Mouse (Mus musculus) telencephalon, adult 2 months (tissue): ENCODE measurements around the gene Slc35b4.

Experiments used
- DNase-seq: peaks from one replicate; pipeline ENCODE4 v3.0.0-alpha.2; 2011; ENCODE audit warnings: low read depth, low spot score

Gene Slc35b4

DNA sequence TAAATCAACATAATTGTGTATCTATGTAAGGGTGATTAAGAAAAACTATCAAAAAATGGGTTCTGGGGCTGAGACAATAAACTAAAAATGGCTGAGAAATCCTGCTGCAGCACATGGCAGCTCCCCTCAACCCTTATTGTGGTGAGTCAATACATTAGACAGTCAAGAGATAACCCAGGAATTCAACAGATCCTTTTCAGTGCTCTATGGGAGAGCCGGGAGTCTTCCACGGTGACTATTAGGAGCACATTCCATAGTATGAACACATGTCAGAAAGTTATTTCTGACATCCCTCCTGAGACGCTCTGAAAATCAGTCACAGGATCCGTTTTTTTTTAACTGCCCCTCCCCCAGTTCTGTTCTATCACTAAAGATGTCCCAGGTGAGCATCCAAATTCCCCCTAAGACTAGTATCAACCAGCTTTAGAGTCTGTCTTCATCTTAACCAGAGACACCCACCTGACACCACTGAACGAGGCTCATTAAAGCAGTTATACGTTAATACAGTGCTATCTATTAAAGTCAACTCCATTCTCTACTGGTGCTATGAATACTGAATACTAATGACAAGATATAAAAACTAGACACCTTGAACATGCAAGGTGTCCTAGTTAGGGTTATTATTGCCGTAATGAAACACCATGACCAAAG is 5.9 kb downstream of the Slc35b4 start:
- DNase-seq = no peak

DNA sequence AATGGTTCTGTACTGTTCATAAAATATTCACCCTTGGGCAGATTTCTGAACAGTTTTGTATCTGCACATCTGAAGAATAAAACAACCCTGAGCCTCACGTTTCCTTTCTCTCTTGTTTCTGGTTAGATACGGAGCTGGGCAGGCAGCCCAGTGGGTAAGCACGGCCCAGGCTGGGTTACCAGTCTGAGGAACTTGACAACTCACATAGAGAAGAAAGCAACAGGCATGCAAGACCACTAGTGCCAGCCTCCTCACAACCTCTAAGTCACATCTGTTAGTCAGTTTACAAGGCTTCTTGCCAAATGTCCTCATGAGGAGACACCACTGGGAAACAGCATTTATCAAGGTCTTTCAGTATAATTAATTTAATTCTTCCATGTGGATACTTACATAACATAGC is 8.1 kb downstream of the Slc35b4 start:
- no peak for DNase-seq

DNA sequence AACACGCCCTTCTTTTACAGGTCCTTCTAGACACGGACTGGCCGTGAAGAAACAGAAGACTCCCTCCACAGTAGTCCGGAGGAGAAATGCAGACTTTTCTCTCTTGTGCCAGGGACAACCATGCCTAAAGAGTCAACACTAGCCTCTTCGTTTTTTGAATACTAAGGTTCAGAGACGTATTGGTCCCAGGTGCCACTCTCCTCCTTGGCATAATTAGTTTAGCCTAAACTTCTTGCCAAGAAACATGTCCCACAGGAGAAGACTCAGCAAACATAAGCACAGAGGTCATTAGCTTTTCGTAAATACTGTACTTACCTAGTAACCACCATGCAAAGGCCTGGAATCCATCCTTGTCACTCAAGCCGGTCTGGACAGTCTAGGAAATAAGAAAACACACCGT is 13.9 kb downstream of the Slc35b4 start:
- no peak for DNase-seq

DNA sequence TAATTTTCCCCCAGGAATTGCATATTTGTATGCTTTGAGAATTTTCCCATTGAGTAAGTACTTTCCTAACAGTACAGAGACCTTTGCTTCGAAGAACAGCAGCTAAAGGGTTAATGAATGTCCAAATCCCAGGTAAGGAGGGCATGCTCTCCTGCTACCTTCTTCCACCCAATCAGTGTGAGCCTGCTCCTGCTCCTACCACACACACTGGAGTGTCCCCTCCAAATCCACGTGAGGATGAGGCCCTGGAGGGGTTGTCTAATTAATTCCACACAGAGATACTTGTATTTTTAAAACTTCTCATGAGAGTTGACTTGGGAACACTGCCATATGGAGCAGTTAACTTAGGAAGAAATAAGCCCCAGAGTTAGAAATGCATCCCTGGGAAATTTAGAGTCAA is 14.3 kb downstream of the Slc35b4 start:
- no peak for DNase-seq

DNA sequence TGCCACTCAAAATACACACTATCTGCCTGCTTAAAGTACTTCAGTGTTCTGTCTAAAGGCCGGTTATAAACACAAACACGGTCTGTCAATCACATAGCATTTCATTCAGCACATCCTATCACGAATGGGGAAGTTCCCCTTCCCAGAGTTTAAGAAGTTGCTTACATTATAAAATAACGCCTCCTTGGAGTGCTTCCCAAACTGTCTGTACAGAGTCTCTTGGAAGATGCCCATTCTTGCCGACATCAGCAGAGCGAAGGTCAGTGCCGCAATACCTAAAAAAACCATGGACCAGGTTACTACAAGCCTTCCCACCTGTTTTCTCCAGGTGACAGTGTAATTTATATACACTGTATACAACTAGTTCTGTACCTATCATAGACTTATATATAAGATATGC is 15.4 kb downstream of the Slc35b4 start:
- no peak for DNase-seq

DNA sequence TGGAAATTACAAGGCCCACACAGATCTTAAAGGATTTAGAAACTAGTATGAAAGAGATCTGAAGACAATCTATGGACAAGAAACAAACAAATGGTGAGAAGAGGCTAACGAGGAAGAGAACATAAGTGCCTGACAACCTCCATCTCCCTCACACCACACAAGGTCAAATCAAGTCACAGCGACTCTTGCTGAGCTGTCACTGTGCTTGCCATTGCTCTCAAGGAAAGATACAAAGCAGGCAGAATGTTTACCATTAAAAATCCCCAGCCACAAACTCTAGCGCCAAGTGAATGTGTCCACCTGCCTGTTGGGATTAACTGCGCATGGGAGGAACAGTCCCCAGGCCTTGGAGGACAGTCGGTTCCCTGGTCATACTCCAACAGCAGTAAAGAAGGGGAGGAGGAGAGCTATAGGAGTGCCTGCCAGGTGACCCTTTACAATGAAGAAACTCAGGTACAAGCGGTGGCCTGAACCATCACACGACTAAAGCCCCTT is 16.0 kb downstream of the Slc35b4 start:
- DNase-seq = no peak

DNA sequence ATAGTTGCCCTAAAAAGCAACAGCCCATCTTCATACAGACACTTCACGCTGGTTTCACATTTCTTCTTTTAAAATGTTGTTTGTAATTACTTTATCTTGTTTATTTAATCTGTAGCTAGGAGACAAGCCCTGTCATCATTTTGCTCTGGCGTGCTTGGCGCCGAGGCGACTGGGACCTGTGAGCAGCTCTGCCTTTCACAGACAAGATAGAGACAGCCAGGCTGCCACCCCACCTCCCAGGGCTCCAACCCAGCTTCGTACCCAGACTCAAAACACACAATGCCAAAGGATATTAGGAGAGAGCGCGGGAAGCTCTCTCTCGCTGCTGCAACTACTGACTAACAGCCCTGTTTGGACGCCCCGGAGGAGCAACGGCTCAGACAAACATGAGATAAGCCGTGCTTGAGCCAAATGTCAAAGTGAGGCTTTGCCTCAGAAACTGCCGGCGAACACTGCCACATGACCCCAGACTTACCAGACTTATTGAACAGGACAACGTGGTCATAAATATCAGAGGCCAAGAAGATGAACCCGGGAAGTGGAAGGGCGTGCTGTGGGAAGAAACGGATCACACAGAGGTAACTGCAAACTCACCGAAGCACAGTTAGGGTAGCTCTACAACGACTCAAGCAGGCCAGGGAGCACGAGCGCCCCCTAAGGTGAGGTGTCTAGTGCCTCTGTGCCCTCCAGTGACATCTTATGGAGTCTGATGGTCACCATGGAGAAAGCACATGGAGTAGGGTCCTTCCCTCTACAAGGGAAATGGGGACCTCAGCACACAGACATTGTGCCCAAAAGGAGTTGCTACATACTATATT is 16.7 kb downstream of the Slc35b4 start:
- no peak for DNase-seq

DNA sequence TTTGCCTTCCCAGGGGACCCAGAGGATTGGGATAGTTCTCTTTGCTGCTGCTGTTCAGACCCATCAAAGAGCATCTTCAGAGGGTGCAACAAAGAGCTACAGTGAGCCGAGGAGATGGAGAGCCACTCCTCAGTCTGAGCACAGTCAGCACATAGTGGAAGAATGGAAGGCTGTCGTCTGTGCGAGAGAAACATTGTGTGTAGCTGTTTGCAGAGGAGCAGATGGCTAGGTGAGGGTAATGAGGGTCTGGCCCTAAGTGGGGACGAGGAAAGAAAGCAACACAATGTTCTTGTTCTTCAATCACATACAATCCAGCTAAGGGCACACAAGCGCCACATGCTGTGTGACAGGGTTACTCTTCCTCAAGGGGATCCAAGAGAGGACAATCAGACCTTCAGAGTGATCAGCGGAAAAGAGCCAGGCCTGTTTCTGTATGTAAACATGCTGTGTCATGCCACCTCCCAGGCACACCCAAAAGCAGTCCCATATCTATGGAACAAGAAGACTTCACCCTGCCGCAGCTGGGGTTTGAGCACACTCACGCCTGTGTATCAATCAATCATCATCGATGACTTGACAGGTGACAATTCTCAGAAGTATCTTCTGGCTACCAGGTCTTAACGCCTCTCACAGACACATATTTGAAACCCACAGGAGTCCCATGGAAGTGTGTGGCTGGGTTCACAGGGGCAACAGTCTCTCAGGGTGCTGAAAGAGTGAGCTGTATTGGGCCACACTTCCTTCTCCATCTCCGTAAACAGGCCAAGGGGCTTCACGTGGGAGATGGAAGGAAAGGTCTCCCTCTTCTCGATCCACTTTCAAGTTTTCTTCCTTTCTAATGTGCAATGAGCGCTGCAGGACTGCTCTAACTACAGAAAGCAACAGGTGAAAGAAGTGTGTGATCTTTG is 19.8 kb downstream of the Slc35b4 start:
- DNase-seq = no peak

DNA sequence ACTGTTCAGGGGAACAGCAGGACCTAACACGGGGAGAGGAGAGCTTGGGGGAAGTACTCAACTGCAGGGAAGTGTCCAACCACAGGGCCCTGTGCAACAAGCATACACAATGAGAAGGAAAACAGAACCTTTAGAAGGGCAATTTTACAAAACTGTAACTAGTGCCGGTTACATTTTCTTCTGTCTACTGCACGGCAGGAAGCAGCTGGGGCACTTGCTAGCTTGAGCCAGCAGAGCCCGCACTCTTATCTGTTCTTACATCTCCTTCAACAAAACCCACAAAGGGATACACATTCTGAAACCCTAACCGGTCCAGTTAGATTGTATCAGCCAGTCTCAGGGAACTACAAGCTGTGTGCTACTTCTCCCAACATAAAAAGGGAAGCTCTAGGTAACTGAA is 20.9 kb downstream of the Slc35b4 start:
- DNase-seq = no peak

DNA sequence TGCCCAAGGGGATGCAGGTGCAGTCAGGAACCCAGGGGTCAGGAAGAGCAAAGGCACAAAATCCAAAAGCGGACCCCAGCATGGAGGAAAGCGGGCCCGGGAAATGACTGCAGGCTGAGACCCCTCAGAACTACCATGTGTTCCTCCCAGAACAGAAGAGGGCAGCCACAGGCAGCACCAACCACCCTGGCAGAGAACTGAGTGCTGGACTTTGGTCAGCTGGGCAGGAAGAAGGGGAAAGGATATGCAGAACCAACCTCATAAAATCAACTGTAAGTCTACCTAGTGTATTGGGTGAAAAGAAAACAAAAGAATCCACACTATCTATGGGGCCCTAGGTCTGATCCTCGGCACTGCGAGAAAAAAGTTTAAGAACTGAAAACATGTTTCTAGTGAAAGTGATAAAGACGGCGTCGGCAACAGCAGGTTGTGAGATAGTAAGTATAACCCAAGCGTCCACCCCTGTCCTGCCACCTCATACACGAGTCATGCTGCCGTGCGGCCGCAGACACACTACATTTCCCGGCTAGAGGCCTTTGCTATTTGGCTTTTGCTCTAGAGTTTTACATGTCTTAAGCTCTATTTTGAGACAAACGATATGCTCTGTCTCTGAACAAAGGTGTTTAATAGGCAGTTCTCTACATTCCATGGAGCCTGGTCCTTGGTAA is 21.6 kb downstream of the Slc35b4 start:
- no peak for DNase-seq

DNA sequence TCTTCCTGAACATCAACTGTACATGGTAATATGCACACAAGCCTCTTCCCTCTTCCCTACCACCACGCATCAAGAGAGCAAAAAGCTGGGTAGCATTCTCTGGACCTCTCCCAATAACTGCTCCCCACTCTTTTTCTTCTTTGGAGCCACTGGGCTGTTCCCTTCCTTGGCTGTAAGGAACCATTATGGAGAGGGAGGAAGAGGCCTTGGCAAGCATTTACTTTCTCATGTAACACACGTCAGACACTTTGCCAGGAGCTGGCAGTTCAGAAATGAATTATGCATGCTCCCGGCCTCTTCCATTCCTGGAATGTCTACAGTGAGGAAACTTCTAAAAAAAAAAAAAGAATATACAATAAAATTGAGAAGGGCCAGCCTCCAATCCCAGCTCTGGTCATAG is 22.7 kb downstream of the Slc35b4 start:
- peak; percentile 88 for DNase-seq

DNA sequence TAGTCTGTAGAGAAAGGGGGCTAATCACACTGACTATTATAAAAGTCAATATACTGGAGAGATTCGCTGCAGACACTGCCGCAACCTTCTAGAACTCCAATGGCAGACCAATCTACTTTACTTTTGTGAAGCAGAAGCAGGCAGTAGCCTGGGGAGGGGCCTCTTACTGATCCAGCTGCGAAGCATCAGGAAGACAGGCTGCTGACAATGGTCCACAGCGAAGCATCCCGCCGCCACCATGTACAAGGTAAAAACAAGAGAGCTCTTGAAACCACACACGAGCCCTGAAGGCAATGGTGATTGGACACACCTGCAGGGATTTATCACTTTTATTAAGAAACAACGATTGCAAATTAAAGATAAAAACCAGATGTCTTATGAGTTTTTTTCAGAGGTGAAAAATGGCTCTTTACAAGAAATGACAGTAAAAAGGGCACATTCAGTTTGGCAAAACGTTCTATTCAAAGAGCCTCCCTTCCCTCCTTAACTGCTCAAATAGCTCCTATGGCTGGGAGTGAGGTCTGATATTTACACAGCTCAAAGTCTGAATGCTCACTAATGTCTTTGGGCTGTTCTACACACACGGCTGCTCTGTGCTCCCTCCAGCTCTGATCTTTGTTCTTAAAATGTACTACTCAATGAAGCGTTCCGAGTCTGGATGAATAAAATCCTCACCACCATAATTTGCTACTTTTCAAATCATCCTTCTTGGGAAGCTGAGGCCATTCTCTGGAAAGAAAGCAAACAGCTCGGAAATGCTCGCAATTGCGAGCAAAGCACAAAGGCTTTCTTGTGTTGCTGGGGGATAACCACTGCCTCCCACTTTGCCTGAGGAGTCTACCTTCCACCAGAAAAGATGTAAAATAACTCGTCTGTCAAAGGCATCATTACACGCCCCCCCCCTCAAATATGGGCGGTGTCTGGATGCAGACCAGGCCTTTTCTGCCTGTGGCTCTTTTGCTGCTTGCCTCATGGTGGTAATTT is 23.6 kb downstream of the Slc35b4 start:
- DNase-seq = no peak

DNA sequence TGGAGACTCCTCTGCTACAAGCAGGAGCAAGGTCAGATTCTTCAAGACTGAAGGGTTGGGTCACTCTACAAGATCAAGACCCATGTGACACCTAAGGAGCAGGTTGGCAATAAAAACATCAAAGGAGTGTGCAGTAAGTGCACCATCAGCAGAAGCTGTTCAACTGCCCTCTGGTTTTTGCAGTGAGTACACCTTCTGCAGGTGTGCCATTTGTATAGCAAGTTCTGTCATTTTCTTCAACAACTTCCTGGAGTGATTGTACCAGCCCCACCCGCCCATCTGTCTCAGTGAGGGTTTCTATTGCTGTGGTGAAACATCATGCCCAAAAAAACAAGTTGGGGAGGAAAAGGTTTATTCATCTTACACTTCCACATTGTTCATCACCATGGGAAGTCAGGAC is 27.1 kb downstream of the Slc35b4 start:
- DNase-seq = no peak

DNA sequence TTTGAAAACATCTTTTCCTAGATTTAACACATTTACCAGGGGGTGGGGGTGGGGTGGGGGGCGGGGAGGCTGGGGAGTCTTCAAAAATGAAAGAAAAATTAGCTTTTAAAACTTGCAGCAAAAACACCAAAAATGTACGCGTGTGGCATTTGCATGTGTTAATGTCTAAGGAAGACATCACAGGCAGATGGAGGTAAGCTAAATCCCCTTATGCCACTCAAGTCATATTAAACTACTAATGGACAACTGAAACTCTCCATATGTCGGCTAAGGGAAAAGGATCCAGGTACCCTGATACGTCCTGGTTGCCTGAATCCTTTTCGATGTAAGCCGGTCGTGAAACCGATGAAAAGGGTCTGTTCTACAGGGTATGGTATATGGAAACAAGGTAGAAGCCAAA is 27.8 kb downstream of the Slc35b4 start:
- no peak for DNase-seq

DNA sequence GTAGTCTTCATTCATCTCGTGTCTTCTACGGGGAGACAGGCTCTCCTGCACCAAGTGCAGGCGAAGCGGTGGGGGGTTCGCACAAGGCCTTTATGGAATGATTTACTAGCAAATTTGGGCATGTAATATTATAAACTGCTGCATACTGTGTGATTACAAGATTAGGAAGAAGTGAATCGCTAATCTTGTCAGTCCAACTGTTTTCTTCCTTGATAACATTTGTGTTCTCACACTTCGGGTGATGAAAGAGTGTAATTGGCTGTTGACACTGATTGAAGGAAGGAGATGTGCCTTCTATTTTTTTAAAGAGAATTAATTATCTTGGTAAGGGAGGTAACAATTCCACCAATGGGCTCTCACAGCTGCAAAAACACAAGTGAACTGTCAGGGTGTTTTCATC is 28.3 kb downstream of the Slc35b4 start:
- DNase-seq = no peak

DNA sequence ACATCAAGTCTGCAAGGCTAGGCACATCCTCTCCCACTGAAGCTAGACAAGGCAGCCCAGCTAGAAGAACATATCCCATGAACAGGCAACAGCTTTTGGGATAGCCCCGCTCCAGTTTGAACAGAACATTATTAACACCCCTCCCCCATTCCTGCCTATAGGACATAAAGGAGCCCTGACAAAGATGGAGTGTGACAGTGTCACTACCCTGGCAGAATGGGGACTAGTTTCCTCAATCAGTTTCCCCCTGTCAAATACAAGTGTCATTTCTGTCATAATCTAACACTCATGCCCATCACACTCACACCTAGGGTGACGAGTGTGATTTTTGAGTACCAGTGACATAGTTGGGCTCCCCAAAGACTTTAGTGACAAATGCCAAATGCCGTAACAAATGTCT is 28.9 kb downstream of the Slc35b4 start:
- no peak for DNase-seq

DNA sequence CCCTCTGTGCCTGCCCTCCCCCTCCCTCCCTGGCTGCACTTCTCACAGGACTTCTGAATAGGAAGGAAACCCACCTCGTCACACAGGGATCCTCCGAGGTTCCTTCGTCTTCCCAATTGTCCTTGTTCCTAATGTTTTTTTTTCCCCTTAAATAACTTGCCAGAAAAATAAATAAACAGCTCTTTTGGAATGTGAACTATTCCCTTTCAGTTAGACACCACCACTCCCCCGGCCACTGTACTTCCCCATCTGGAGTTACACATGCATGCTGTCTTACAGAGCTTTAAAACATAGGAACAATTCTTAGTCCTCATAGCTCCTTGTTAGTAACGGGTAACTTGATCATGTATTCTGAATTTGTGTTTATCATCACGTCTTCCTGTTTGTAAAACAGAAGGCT is 30.9 kb downstream of the Slc35b4 start:
- DNase-seq = no peak

DNA sequence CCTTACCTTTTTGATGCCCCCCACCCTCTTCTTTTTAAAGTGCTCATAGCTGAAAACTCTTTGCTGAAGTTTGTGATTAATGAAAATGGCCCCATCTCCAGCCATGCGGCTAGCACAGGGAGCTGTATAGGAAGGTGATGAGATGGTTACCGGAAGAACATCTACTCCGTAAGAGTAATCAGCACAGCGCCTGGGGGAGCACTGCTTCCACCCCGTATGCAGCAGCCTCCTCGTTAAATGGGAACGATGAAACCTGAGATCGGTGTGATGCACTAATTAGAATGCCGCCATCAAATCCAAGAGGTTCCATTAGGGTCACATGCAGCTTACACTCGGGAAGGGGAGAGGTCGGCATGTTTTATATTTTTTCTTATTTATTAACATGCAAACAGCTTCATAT is 34.0 kb downstream of the Slc35b4 start:
- no peak for DNase-seq

DNA sequence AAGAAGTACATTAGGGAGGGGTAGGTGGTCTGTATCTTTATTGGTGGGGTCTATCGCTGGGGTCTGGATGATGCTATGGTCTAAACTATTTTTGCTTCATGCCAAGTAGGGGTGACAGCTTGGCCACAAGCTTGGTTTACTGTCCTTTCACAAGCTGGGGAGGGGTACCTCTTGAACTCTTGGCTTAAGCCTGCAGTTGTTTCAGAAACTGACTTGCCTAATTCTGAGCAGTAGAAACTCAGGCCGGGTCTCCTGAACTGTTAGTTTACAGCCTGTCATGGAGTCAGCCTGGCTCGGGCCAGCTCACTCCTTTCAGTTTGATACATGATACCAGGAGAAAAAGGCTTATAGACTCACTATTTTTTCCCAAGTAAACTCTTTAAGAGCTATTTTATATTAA is 38.5 kb downstream of the Slc35b4 start:
- DNase-seq = no peak

DNA sequence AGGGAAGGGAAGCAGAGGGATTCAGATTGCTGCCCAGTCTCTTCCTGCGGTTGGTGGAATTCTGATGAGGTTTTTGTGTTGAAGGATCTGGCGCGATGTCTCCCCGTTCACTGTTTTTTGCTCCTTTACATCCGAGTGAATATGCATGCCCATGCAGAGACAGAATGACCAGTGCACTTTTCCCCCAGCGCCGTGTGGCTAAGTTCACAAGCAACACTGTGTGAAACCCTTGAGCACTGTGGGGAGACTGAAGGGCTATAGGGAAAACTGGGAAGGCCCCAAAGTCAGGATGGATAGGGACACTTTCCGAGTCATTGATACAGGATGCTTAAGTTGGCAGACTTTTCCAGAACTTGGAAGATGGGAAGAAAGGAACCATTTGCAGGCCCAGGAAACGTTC is 44.5 kb downstream of the Slc35b4 start:
- DNase-seq = no peak
